Mouse (Mus musculus) activated CD4-positive, CD25-positive, alpha-beta regulatory T cell, adult 4 months (primary cell): ENCODE measurements at regions not wholly inside any gene's neighbourhood (a gene's known extent, or its start where the extent isn't known, plus 50 kb on each side); places are given as distances from the start of the nearest gene placed in this dataset.

Source experiments
- ATAC-seq: one replicate; pipeline ENCODE4 v1.8.0; 2017

DNA sequence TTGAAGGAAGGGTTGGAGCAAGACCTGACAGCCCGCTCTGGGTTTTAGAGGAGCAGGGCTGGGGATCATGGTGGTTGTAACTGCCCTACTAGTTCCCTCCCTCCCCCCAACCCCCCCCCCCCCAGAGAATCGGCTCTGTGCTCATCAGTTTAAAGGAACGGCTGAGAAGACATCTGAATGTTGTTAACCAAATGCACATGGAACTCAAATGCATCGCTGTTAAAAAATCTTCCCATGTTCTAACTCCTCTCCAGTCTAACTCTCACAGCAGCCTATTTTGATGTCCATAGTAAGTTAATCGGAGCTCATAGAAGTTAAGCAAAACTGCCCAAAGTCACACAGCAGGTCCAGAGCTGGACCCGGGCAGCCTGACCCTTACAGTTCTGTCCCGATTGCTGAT is 143.1 kb downstream of the Vegfa start:
- no peak for ATAC-seq

GRCm38 (mm10) chr17:45886420-45887049 is 145.6 kb downstream of the Vegfa start:
- no peak for ATAC-seq

DNA sequence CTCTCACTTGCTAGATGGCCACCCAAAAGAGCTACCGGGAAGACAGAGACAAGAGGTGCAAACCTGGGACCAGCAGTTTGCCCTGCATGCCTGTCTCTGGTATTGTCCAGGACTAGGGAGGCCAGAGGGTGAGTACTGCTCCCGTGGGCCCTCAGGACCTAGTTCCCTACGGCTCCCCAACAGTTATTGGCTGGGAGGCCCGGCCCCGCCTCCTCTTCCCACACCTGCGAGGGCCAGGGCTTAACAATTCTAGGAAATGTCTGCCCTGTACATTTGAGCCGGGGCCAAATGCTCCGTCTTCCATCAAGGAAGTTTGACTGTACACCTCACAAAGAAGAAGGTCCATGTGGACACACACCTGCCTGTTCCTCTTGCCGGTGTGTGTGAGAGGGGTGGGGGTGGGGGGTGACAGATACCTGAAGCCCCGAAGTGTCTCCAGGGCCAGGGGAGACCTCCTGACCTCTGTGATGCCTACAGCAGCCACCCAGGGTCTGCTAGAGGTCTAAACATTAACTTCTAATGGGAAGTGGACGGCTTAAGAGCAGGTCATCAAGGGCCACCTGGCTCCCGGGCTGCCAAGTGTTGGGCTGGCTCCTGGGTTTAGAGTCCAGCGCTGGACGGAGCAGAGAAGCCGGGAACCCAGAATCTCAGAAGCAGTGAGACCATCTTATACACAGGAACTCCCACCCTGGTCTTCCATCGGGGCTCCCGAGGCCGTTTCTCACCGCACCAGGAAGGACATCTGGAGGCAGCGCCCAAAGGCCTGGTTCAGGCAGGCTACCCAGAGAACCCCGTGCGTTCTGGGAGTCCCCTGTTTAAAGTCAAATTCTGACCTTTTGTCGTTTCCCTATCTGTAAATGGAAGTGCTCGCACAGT is 146.5 kb downstream of the Vegfa start:
- ATAC-seq = no peak

- no peak for ATAC-seq
These were observed 148.0 kb downstream of the Vegfa start for GRCm38 (mm10) chr17:45884021-45884722.

DNA sequence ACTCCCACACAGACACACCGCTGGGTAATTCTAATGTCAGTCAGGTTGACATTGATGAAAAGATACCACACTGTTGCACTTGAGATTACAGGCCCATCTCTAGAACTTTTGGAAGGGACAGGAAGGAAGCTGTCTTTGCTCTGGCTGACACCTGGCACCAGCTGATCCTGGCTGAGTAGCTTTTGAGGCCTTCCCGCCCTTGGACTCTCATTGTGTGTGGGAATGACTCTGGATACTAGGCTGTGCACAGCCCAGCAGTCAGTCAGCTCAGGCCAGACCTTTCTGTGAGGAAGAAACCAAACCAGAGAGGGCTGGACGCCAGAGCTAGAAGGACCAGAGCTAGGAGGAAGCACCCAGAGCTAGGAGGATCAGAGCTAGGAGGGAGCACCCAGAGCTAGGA is 149.0 kb upstream of the 1600014C23Rik start:
- no peak for ATAC-seq

GRCm38 (mm10) chr17:45881284-45881683 is 147.6 kb upstream of the 1600014C23Rik start:
- no peak for ATAC-seq

DNA sequence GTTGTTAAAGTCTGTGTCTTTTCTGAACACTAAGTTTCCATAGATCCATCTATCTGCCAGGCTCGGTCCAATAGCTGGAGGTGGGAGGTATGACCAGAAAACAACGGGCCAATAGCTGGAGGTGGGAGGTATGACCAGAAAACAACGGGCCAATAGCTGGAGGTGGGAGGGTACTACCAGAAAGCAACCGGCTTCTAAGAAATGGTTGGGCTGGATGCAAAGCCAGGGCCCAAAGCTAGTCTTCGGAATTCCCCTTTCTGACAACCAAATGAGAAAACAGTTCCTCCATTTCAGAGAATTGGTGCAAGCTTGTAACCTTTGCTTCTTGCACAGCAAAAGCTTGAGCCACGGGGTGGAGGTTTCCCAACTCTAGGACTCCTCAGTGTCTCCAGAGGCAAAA is 147.1 kb upstream of the 1600014C23Rik start:
- peak; percentile 46 for ATAC-seq

DNA sequence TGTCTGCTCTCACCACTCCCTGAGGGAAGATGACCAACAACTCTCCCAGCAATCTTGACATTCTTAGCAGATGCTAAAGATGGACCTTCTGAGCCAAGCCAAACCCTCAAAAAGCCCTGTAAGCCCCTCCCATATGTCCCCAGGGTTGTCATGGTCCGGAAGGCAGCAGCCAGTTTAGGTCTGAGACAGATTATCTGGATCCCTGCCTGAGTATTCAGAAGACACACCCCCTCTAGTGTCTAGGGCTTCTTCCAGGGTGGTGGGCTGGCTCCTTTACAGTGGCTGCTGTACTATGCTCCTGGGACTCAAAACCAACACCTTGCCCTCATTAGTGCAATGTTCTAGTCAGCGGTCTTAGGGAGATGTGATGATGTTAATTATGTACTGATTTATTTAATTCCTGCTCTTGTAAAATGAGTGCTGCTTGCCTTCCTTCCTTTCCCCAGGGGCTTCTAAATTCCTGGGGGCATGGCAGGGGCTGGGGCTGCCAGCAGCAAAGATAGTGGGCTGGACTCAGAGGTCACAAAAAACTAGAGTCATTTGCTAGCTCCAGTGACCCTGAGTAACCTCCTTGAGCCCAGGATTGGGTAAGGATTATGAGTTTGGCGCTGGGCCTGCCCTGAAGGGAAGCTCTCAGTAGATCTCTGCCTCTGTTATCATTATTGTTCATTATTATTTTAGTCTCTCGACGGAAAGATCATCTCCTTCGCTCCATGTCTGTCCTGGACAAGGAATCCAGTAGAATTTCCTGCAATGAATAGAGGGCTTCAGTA is 146.0 kb upstream of the 1600014C23Rik start:
- no peak for ATAC-seq

GRCm38 (mm10) chr17:45878394-45878793 is 144.8 kb upstream of the 1600014C23Rik start:
- ATAC-seq = no peak

GRCm38 (mm10) chr17:45875325-45875724 is 141.7 kb upstream of the 1600014C23Rik start:
- ATAC-seq = no peak

- no peak for ATAC-seq
These were observed 140.4 kb upstream of the 1600014C23Rik start for GRCm38 (mm10) chr17:45873996-45874395.

- ATAC-seq = no peak
These were observed 139.7 kb upstream of the 1600014C23Rik start for GRCm38 (mm10) chr17:45873200-45873955.

GRCm38 (mm10) chr17:45871666-45872653 is 138.3 kb upstream of the 1600014C23Rik start:
- ATAC-seq = no peak

DNA sequence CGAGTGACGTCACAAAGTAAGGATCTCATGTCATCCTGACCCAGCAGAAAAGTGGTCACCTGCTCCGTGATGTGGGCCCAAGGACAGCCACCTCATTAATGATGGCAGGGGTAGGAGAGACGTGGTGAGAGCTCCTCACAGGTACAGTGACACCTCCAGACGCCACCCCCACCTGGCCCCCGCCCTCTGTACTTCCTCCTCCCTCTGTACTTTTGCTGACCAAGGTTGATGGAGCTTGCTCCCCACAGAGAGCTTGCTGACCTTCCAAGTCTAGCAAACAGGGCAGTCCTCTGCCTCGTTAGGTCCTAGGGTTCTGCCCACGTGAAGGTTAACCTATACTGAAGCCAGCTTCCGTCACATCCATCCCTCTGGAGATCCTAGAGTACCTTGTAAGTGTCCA is 137.4 kb upstream of the 1600014C23Rik start:
- no peak for ATAC-seq

- ATAC-seq = no peak
These were observed 135.6 kb upstream of the 1600014C23Rik start for GRCm38 (mm10) chr17:45869014-45869968.

DNA sequence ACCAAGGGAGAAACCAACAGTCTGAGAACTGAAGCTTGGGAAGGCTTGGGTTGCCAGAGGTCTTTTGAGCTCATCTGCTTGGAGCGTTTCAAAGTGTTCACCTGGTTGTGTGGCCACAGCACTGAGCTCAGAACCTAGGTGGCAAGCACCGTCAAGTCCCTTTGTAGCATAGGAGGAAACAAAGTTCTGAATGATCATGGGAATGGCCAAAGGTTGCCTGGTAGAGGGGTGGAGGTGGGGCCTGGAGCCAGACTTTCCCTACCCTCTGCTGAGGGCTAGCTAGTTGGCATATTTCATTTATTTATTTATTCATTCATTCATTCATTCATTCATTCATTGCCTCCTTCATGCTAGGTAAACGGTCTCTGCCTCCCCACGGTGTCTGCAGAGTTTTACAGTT is 134.9 kb upstream of the 1600014C23Rik start:
- no peak for ATAC-seq

- no peak for ATAC-seq
These were observed 134.1 kb upstream of the 1600014C23Rik start for GRCm38 (mm10) chr17:45867727-45868126.

- ATAC-seq = no peak
These were observed 133.4 kb upstream of the 1600014C23Rik start for GRCm38 (mm10) chr17:45866876-45867652.

DNA sequence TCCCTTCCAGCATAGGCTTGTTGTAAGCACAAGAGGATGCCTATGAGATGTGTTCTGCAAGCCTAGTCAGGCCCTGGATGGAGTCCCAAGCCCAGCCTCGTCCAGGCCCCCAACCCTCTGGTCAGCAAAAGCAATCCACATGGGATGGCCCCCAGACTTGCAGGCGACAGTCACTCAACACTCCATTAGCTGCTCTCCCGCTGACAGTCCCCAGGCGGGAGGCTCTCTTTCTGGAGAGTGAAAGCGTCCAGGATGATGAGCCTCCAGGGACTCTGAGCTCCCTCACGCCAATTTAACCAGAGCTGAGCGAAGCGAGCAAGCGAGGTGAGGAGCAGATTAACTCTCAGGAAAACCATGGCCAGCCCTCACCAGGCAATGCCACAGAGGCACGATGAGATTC is 132.7 kb upstream of the 1600014C23Rik start:
- no peak for ATAC-seq
